Mouse (Mus musculus) adrenal gland, postnatal 10 days (tissue): ENCODE results near the gene Brms1. TPM values are rescaled to one million over a fixed set of nuclear protein-coding genes. Genes with fewer than 3 reads are reported as not detected.
"Not testable (repeated sequence)": the region's sequence is repeated elsewhere in the genome, so short reads cannot be mapped to it uniquely, and the experiment has no call there.

Source experiments
- DNase-seq: peaks from one replicate; pipeline ENCODE4 v3.0.0; 2021; ENCODE audit warnings: mixed read lengths
- long read RNA-seq, 2 experiments: library from polyadenylated mRNA; stranded (forward); transcript quantifications; one replicate each; pipeline ENCODE4 v2.0.0; 2021
- total RNA-seq, 2 experiments: library from RNA; stranded (reverse); gene quantifications; 2 replicates each; pipeline ENCODE4 v1.2.3; 2021

The Brms1 gene
- total RNA-seq = 10 to 100 TPM; 22.1 to 25.4 TPM
- long read RNA-seq, experiment 1, transcript Brms1-201 (10 exons, 1,388 nt) = major isoform, 40 of 42 reads
- long read RNA-seq, experiment 1, partial matches to known transcripts = 1 of 42 reads
- long read RNA-seq, experiment 1, other reads (novel, unspliced or antisense) = 1 of 42 reads
- long read RNA-seq, experiment 2, transcript Brms1-201 (10 exons, 1,388 nt) = major isoform, 16 of 23 reads
- long read RNA-seq, experiment 2, partial matches to known transcripts = 3 of 23 reads
- long read RNA-seq, experiment 2, other reads (novel, unspliced or antisense) = 4 of 23 reads

GRCm38 (mm10) chr19:5040862-5041523, at the start of gene Brms1:
Gene Brms1 (plus strand): TSS chr19:5041354.
- peak; percentile 94 for DNase-seq

GRCm38 (mm10) chr19:4992371-4992770, 48.8 kb upstream of the Brms1 start:
- no peak for DNase-seq

- peak; percentile 84 for DNase-seq
Measured at GRCm38 (mm10) chr19:4992904-4993303, 48.2 kb upstream of the Brms1 start.

GRCm38 (mm10) chr19:4994043-4994442, 47.1 kb upstream of the Brms1 start:
- DNase-seq = no peak

GRCm38 (mm10) chr19:4999445-5000140, 41.6 kb upstream of the Brms1 start:
- no peak for DNase-seq

- peak; percentile 86 for DNase-seq
Measured at GRCm38 (mm10) chr19:5001666-5002406, 39.3 kb upstream of the Brms1 start.

- DNase-seq = not testable (repeated sequence)
Measured at GRCm38 (mm10) chr19:5003644-5004043, 37.5 kb upstream of the Brms1 start.

- no peak for DNase-seq
Measured at GRCm38 (mm10) chr19:5004925-5005324, 36.2 kb upstream of the Brms1 start.

- DNase-seq = no peak
Measured at GRCm38 (mm10) chr19:5013138-5013537, 28.0 kb upstream of the Brms1 start.

- peak; percentile 32 for DNase-seq
Measured at GRCm38 (mm10) chr19:5014961-5015398, 26.2 kb upstream of the Brms1 start.

- DNase-seq = peak; percentile 12
Measured at GRCm38 (mm10) chr19:5016221-5016742, 24.9 kb upstream of the Brms1 start.

- DNase-seq = peak; percentile 80
Measured at GRCm38 (mm10) chr19:5016782-5017181, 24.4 kb upstream of the Brms1 start.

GRCm38 (mm10) chr19:5017611-5018010, 23.5 kb upstream of the Brms1 start:
- no peak for DNase-seq

- no peak for DNase-seq
Measured at GRCm38 (mm10) chr19:5018191-5018590, 23.0 kb upstream of the Brms1 start.

GRCm38 (mm10) chr19:5021416-5021815, 19.7 kb upstream of the Brms1 start:
- DNase-seq = no peak

GRCm38 (mm10) chr19:5023621-5024479, 17.3 kb upstream of the Brms1 start, which contains the start of gene Slc29a2:
Gene Slc29a2 (plus strand): TSS chr19:5023860.
- DNase-seq = peak; percentile 95

- no peak for DNase-seq
Measured at GRCm38 (mm10) chr19:5026111-5026510, 15.0 kb upstream of the Brms1 start.

- no peak for DNase-seq
Measured at GRCm38 (mm10) chr19:5032686-5033085, 8.5 kb upstream of the Brms1 start.

GRCm38 (mm10) chr19:5036577-5036976, 4.6 kb upstream of the Brms1 start:
- no peak for DNase-seq

- DNase-seq = peak; percentile 84
Measured at GRCm38 (mm10) chr19:5037678-5038571, 3.2 kb upstream of the Brms1 start.
